Mouse (Mus musculus) cerebellum, adult 2 months (tissue): ENCODE results near the gene Rgl3. TPM values are rescaled to one million over a fixed set of nuclear protein-coding genes. Genes with fewer than 3 reads are reported as not detected.
A peak's percentile ranks its signal among the peaks of the same experiment; 100 is the strongest.

Source experiments
- DNase-seq, 2 experiments: peaks; one replicate each; pipeline ENCODE4 v3.0.0; 2021
- H3K27ac ChIP-seq: fragments of 200-500 bp; 2 replicates; pipeline ENCODE4 v1.5.1; 2012; ENCODE audit warnings: low read length, control low read depth, inconsistent platforms; ENCODE audit not compliant: insufficient read depth
- H3K27me3 ChIP-seq: fragments of 200-500 bp; 2 replicates; pipeline ENCODE4 v1.6.1; 2012; ENCODE audit warnings: inconsistent platforms, mild to moderate bottlenecking, low read length, moderate library complexity; ENCODE audit not compliant: control insufficient read depth, insufficient read depth
- H3K4me1 ChIP-seq: fragments of 200-500 bp; 2 replicates; pipeline ENCODE4 v1.6.1; 2011; ENCODE audit warnings: low read length; ENCODE audit not compliant: control insufficient read depth, insufficient read depth
- H3K4me3 ChIP-seq: fragments of 200-500 bp; replicated peaks from 2 replicates; pipeline ENCODE3; 2011; ENCODE audit warnings: mild to moderate bottlenecking, low read depth, low read length, control low read depth; ENCODE audit not compliant: insufficient read depth
- CTCF ChIP-seq: fragments of 200-500 bp; IDR thresholded peaks from 2 replicates; pipeline ENCODE4 v1.5.1; 2011; ENCODE audit warnings: low read depth, mild to moderate bottlenecking, control low read depth, low read length, moderate library complexity, borderline replicate concordance; ENCODE audit not compliant: insufficient read depth
- POLR2A ChIP-seq: fragments of 200-500 bp; IDR thresholded peaks from 2 replicates; pipeline ENCODE4 v1.6.1; 2011; ENCODE audit warnings: low read length, control low read depth, borderline replicate concordance; ENCODE audit not compliant: insufficient read depth
- WGBS: fragments of 180-500 bp; shearing (Covaris S2); methylation state at CpG from one replicate; pipeline ENCODE4 v1.1.7; 2018; 5-methylcytosine and 5-hydroxymethylcytosine counted together
- polyA plus RNA-seq: library from polyadenylated mRNA; depleted of rRNA; stranded (reverse); fragments of >200 nt; gene quantifications from 2 replicates; pipeline ENCODE4 v1.2.3, GENCODE M21; 2012

Gene Rgl3
- polyA plus RNA-seq, 1 experiment = 67.6 TPM

GRCm38 (mm10) chr9:21932445-21933137 is 56.7 kb downstream of the Rgl3 start:
- no peak overlapping the region for H3K27ac ChIP-seq
- no peaks in the 10 kb centered on the region for H3K27me3 ChIP-seq
- DNase-seq = peak in 1 of 2 experiments; percentile 14
- H3K4me3 ChIP-seq = no peak overlapping the region
- TF ChIP-seq POLR2A = no peak
- no peak for TF ChIP-seq CTCF
- 52% methylated on average over 12 of the region's 12 CpGs for WGBS
- peaks cover 18% of the 10 kb centered on the region for H3K4me1 ChIP-seq

GRCm38 (mm10) chr9:21932006-21932405 is 57.2 kb downstream of the Rgl3 start:
- Histone ChIP-seq H3K4me3 (no peak overlapping the region), H3K4me1 (peaks cover 18% of the 10 kb centered on the region), H3K27me3 (no peaks in the 10 kb centered on the region), H3K27ac (peak overlapping the region; percentile 51)
- DNase-seq = peak; percentile 31 to 65
- TF ChIP-seq CTCF = no peak
- TF ChIP-seq POLR2A = no peak
- 15% methylated on average over 2 of the region's 2 CpGs for WGBS

DNA sequence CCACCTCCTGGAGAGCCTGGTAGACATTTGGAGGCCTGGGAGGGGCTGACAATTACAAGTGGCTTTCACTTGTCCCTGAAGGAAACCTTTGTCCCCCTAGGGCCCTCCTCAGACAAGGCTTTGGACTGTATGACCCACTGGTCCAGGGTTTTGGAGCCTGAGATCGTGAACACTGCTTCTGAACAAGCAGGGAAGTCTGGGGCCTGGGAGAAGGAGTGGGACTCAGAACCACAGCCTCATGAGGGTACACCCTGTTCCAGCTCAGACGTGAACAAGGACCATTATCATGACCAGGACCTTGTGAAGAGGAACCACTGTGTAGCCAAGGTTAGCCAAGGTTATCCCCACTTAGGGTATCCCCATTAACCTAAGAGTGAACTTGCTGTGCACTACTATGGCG is 60.0 kb downstream of the Rgl3 start:
- DNase-seq = no peak
- TF ChIP-seq CTCF = no peak
- no peak for TF ChIP-seq POLR2A
- 81% methylated on average over 3 of the region's 3 CpGs for WGBS
- H3K27ac ChIP-seq = no peak overlapping the region
- H3K4me3 ChIP-seq = no peak overlapping the region
- H3K27me3 ChIP-seq = no peaks in the 10 kb centered on the region
- peaks cover 24% of the 10 kb centered on the region for H3K4me1 ChIP-seq

DNA sequence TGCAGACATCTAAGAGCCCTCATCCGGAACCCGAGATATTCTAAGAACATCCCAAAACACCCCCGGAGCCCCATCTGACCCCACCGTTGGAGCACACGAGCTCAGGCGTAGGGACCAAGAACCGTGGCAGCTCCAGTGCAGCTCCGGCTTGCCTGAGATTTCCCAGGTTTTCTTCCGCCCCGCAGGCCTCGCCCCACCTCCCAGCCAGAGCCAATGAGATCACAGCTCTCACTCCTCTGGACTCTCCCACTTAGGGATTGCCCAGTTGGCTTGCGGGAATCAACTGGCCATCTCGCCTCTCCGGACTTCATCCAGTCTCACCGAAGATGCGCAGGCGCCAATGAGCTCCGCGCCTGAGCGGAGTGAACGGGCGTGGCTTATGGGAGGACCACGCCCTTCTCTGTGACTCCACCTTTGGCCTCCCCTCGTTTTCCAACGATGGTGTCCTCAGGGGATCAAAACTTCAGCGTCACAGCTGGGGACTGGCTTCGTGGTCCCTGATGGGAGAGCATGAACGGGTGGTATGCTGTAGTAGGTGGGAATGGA is 62.0 kb downstream of the Rgl3 start, which contains the start of the genes Ccdc159 and Tmem205:
Ccdc159 (plus strand) TSS at position 264 of the 546 bp plus-strand sequence.
Tmem205 (minus strand) TSS at position 349 of the 546 bp plus-strand sequence.
- peak within 1 kb of the TSS; percentile 2; the same call in 1 of the 2 replicates for H3K27ac ChIP-seq
- TF ChIP-seq CTCF (no peak), POLR2A (peak; percentile 87)
- DNase-seq = peak; percentile 93 to 98
- peak within 1 kb of the TSS; percentile 74 for H3K4me3 ChIP-seq
- under 1% methylated on average over 28 of the region's 28 CpGs for WGBS
- no peaks in the 10 kb centered on the region for H3K27me3 ChIP-seq
- peaks cover 14% of the 10 kb centered on the region for H3K4me1 ChIP-seq

DNA sequence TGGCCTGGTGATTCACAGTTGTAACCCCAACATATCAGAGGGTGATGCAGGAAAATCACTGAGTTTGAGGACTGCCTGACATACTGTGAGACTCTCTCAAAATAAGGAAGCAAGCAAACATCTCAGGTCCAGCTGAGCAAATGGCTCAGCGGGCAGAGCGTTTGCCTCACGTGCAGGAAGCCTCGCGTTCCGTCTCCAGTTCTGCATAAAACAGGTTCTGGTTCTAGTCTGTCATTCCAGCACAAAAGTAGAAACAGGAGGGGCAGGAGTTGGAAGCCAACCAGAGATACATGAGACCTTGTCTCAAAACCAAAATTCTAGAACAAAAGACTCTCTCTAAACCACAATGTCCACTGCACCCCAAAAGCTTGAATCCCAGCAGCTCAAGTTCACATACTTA is 62.5 kb downstream of the Rgl3 start:
- 0% methylated on average over 6 of the region's 6 CpGs for WGBS
- H3K27ac ChIP-seq = peak overlapping the region; percentile 2; the same call in 1 of the 2 replicates

DNA sequence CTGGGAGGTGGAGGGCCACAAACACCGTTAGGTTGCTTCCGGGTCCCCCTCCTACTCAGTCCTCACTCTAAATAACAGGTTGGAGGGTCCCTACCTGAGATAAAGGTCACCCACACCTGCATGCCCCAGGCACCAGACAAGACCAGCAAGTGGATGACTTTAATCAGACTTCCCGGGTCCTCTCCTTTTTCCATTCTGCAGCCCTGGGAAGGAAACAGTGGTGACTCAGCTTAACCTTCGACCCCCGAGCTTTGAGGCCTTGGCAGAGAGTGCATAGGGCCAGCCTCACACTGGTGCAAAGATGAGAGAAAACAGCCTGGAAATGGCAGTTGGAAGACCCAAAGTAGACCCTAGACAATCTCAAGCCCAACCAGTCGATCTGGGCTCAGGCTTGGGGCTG is 63.1 kb downstream of the Rgl3 start:
- WGBS = 80% methylated on average over 6 of the region's 6 CpGs
- no peak for DNase-seq
- no peak overlapping the region for H3K4me3 ChIP-seq

More for the DNA sequence above, 62.5 kb downstream of the Rgl3 start:
- no peak for DNase-seq
- peak overlapping the region; percentile 74 for H3K4me3 ChIP-seq
- TF ChIP-seq CTCF (no peak), POLR2A (no peak)
- peaks cover 14% of the 10 kb centered on the region for H3K4me1 ChIP-seq
- no peaks in the 10 kb centered on the region for H3K27me3 ChIP-seq

DNA sequence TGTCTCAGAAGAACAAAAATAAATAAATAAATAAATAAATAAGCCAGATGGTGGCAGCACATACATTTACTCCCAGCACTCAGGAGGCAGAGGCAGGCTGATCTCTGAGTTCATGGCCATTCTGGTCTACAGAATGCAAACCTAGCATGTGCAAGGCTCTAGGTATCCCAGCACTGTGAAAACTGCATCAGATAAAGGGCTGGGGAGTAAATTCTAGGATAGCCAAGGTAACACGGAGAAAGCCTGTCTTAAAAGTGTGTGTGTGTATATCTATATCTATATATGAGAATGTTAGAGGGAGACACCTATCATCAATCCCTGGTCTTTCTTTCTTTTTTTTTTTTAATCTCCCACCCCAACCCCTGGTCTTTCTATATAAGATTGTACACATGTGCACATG is 63.7 kb downstream of the Rgl3 start:
- H3K4me1 ChIP-seq = peaks cover 14% of the 10 kb centered on the region
- H3K27ac ChIP-seq = no peak overlapping the region
- H3K4me3 ChIP-seq = no peak overlapping the region
- TF ChIP-seq CTCF (no peak), POLR2A (no peak)
- 97% methylated on average over 1 of the region's 1 CpGs for WGBS
- H3K27me3 ChIP-seq = no peaks in the 10 kb centered on the region
- DNase-seq = no peak

More for the DNA sequence above, 63.1 kb downstream of the Rgl3 start:
- H3K4me1 ChIP-seq = peaks cover 14% of the 10 kb centered on the region
- H3K27me3 ChIP-seq = no peaks in the 10 kb centered on the region
- TF ChIP-seq POLR2A = no peak
- TF ChIP-seq CTCF = no peak
- H3K27ac ChIP-seq = no peak overlapping the region

DNA sequence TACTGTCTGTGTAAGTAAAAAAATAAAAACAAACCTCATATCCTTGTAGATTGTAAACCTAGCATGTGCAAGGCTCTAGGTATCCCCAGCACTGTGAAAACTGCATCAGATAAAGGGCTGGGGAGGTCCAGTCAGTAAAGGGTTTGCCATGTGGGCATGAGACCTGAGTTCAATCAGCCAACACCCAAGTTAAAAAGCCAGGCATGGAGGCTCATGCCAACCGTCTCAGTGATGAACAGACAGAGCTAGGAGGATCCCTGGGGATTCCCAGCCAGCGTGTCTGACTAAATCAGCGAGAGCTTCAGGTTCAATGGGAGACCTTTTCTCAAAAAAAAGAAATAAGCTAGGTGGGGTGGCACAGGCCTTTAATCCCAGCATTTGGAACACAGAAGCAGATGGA is 64.2 kb downstream of the Rgl3 start:
- peaks cover 14% of the 10 kb centered on the region for H3K4me1 ChIP-seq
- H3K27me3 ChIP-seq = no peaks in the 10 kb centered on the region
- H3K27ac ChIP-seq = no peak overlapping the region
- DNase-seq = no peak
- WGBS = 85% methylated on average over 3 of the region's 3 CpGs
- no peak overlapping the region for H3K4me3 ChIP-seq
- TF ChIP-seq CTCF = no peak
